9 mouse cellular contexts compared by ENCODE assay signal in genomic region chr5:107250548-107251272, GRCm38 (mm10). TPM values are rescaled to one million over a fixed set of nuclear protein-coding genes. Genes with fewer than 3 reads are reported as not detected.
A peak's percentile ranks its signal among the peaks of the same experiment; 100 is the strongest.
DNase-seq lines count a peak whose midpoint lies in the region; ATAC-seq and TF ChIP-seq lines count a peak whose summit lies in the region.
"Had no signal": no experiment of that assay in that cellular context is flagged by ENCODE, and none has a peak within 500 bp of the region (broad histone marks: within the 10 kb centered on the region; RNA-seq: fewer than 3 reads in every experiment).

No protein-coding gene starts in this region.

- H3K79me2 ChIP-seq in MEL (ENCODE audit: control insufficient read depth, insufficient read depth, low read length, poor library complexity), result peaks cover 13% of the 10 kb centered on the region

- TF ChIP-seq EP300 in MEL (IDR thresholded peaks at IDR 0.05; ENCODE audit: low read depth in 1 of 2, low read length in 2 of 2), result no peak

- 0 out of 2 replicates have a peak, but pooled peaks cover 2% of the 10 kb centered on the region for H3K36me3 ChIP-seq in kidney, postnatal 0 days (ENCODE audit: insufficient read depth, low read length)
- H3K36me3 ChIP-seq in MEL (ENCODE audit: control insufficient read depth in 1 of 2, insufficient read depth in 2 of 2, low read length in 2 of 2), result peaks cover 0 to 13% of the 10 kb centered on the region in 2 experiments; a peak in 3 of 4 replicates
- H3K36me3 ChIP-seq in intestine, embryonic 15.5 days, result no peaks in the 10 kb centered on the region

- peak; percentile 3; the same call in 1 of the 2 replicates for TF ChIP-seq CTCF in kidney, postnatal 0 days (IDR thresholded peaks at IDR 0.05; ENCODE audit: low read depth)
- TF ChIP-seq CTCF in MEL (IDR thresholded peaks at IDR 0.05 in 2 of 3, conservative IDR thresholded peaks at IDR 0.05 in 1 of 3; ENCODE audit: control insufficient read depth in 1 of 3, insufficient read depth in 1 of 3, low read depth in 2 of 3, low read length in 3 of 3, poor library complexity in 1 of 3, severe bottlenecking in 1 of 3), result peak in 1 of 3 experiments; percentile 48; a peak in 3 of 6 replicates

- no peak overlapping the region for H3K27ac ChIP-seq in kidney, postnatal 0 days
- peak overlapping the region; percentile 78 for H3K27ac ChIP-seq in MEL (ENCODE audit: control insufficient read depth, low read depth, low read length)
- no peak overlapping the region for H3K27ac ChIP-seq in intestine, embryonic 15.5 days

- no peaks in the 10 kb centered on the region for H3K27me3 ChIP-seq in kidney, postnatal 0 days (ENCODE audit: insufficient read depth, low read length)
- H3K27me3 ChIP-seq in MEL (ENCODE audit: control insufficient read depth in 1 of 2, insufficient read depth in 2 of 2, low read length in 2 of 2), result no peaks in the 10 kb centered on the region
- H3K27me3 ChIP-seq in intestine, embryonic 15.5 days (replicated peaks), result no peaks in the 10 kb centered on the region

- H3K9ac ChIP-seq in kidney, postnatal 0 days (ENCODE audit: low read depth, low read length), result no peak overlapping the region
- peak overlapping the region; percentile 70 for H3K9ac ChIP-seq in MEL (ENCODE audit: control insufficient read depth, low read depth, low read length, poor library complexity, severe bottlenecking)
- no peak overlapping the region for H3K9ac ChIP-seq in intestine, embryonic 15.5 days

- H3K4me1 ChIP-seq in kidney, postnatal 0 days (replicated peaks; ENCODE audit: insufficient read depth, low read length), result peaks cover 9% of the 10 kb centered on the region
- peaks cover 3 to 21% of the 10 kb centered on the region in 2 experiments for H3K4me1 ChIP-seq in MEL (ENCODE audit: control insufficient read depth in 1 of 2, insufficient read depth in 2 of 2, low read length in 2 of 2)
- peaks cover 26% of the 10 kb centered on the region for H3K4me1 ChIP-seq in intestine, embryonic 15.5 days (replicated peaks)

- no peak overlapping the region for H3K4me2 ChIP-seq in kidney, postnatal 0 days (ENCODE audit: low read length)
- no peak overlapping the region for H3K4me2 ChIP-seq in intestine, embryonic 15.5 days (replicated peaks)

- no peak overlapping the region for H3K4me3 ChIP-seq in kidney, postnatal 0 days (replicated peaks; ENCODE audit: low read depth, low read length)
- H3K4me3 ChIP-seq in MEL (ENCODE audit: control insufficient read depth in 1 of 2, insufficient read depth in 1 of 2, low read depth in 2 of 2, low read length in 2 of 2), result peak overlapping the region; percentile 65 to 73
- no peak overlapping the region for H3K4me3 ChIP-seq in intestine, embryonic 15.5 days (replicated peaks)

- no peak; the same call in 1 of the 2 replicates for TF ChIP-seq RAD21 in MEL (IDR thresholded peaks at IDR 0.05; ENCODE audit: low read depth, low read length)

- no peak for ATAC-seq in kidney, postnatal 0 days (replicated peaks; ENCODE audit: low FRiP score, low read depth)
- ATAC-seq in intestine, embryonic 15.5 days, result peak; percentile 33; the same call in 1 of the 2 replicates
- no peak for ATAC-seq in granulocyte monocyte progenitor cell, adult 5-6 weeks (replicated peaks; ENCODE audit: poor library complexity, severe bottlenecking)

- no peaks in the 10 kb centered on the region; the same call in 1 of the 2 replicates for H3K9me3 ChIP-seq in kidney, postnatal 0 days (replicated peaks; ENCODE audit: low read length)
- H3K9me3 ChIP-seq in MEL (replicated peaks; ENCODE audit: insufficient read depth, low read length), result no peaks in the 10 kb centered on the region
- H3K9me3 ChIP-seq in intestine, embryonic 15.5 days, result no peaks in the 10 kb centered on the region

- no peak; a peak in 1 of 4 replicates for TF ChIP-seq POLR2A in MEL (IDR thresholded peaks at IDR 0.05; ENCODE audit: control insufficient read depth in 1 of 2, insufficient read depth in 1 of 2, low read depth in 1 of 2, low read length in 2 of 2, poor library complexity in 1 of 2)

- peak; percentile 63 for DNase-seq in adrenal gland, postnatal 14 days
- no peak for DNase-seq in adrenal gland, adult 18-20 months (ENCODE audit: low spot score in 2 of 2)
- DNase-seq in kidney, postnatal 0 days (ENCODE audit: low spot score), result no peak
- no peak for DNase-seq in kidney, adult 9 months
- DNase-seq in MEL (ENCODE audit: low read depth, low spot score), result peak; percentile 83
- DNase-seq in gastrocnemius, adult 18-20 months (ENCODE audit: low spot score), result no peak
- DNase-seq: layer of hippocampus, adult 9-11 months had no signal

- WGBS in kidney, postnatal 0 days, result 34% methylated on average over 19 of the region's 19 CpGs
- 37% methylated on average over 19 of the region's 19 CpGs for WGBS in intestine, embryonic 15.5 days

TF ChIP-seq in MEL, 35 proteins besides CTCF, POLR2A, EP300 and RAD21:
- TF ChIP-seq HCFC1 (IDR thresholded peaks at IDR 0.05; ENCODE audit: low read depth, low read length) (peak; percentile 41; the same call in 1 of the 2 replicates), POLR2AphosphoS5 (IDR thresholded peaks at IDR 0.05; ENCODE audit: borderline replicate concordance, low read depth, low read length) (no peak), MAX (IDR thresholded peaks at IDR 0.05; ENCODE audit: low read length) (peak; percentile 72), MYC (IDR thresholded peaks at IDR 0.05; ENCODE audit: low read depth, low read length) (0 out of 2 replicates have a peak, but pooled peaks have one; percentile 15), TBP (IDR thresholded peaks at IDR 0.05; ENCODE audit: low read depth, low read length) (no peak), RCOR1 (IDR thresholded peaks at IDR 0.05; ENCODE audit: low read depth, low read length) (no peak), JUND (IDR thresholded peaks at IDR 0.05; ENCODE audit: low read depth, low read length) (no peak), ETS1 (IDR thresholded peaks at IDR 0.05; ENCODE audit: low read depth, low read length) (no peak), ZKSCAN1 (IDR thresholded peaks at IDR 0.05; ENCODE audit: low read depth, low read length) (no peak), MYB (IDR thresholded peaks at IDR 0.05; ENCODE audit: low read depth, low read length) (no peak), NRF1 (IDR thresholded peaks at IDR 0.05; ENCODE audit: insufficient read depth, low read depth, low read length, poor library complexity, severe bottlenecking) (no peak), POLR2AphosphoS2 (IDR thresholded peaks at IDR 0.05; ENCODE audit: low read length) (no peak), NELFE (IDR thresholded peaks at IDR 0.05; ENCODE audit: low read depth, low read length) (no peak), UBTF (IDR thresholded peaks at IDR 0.05; ENCODE audit: borderline replicate concordance, insufficient read depth, low read depth, low read length) (no peak), MXI1 (IDR thresholded peaks at IDR 0.05; ENCODE audit: low read depth, low read length) (peak; percentile 82), GATA1 (IDR thresholded peaks at IDR 0.05; ENCODE audit: low read depth, low read length) (no peak), TAL1 (IDR thresholded peaks at IDR 0.05; ENCODE audit: low read length) (no peak), E2F4 (IDR thresholded peaks at IDR 0.05; ENCODE audit: borderline replicate concordance, low read depth, low read length) (no peak), TCF12 (IDR thresholded peaks at IDR 0.05; ENCODE audit: low read depth, low read length) (no peak), ZC3H11A (IDR thresholded peaks at IDR 0.05; ENCODE audit: low read depth, low read length) (no peak), ELF1 (IDR thresholded peaks at IDR 0.05; ENCODE audit: low read depth, low read length) (no peak), ZMIZ1 (IDR thresholded peaks at IDR 0.05; ENCODE audit: low read depth, low read length) (no peak), USF2 (IDR thresholded peaks at IDR 0.05; ENCODE audit: borderline replicate concordance in 1 of 2, insufficient read depth in 1 of 2, low read depth in 1 of 2, low read length in 2 of 2) (no peak), MAFK (IDR thresholded peaks at IDR 0.05; ENCODE audit: borderline replicate concordance, low read depth, low read length) (no peak), ZNF384 (IDR thresholded peaks at IDR 0.05; ENCODE audit: low read depth, low read length) (no peak), BHLHE40 (IDR thresholded peaks at IDR 0.05; ENCODE audit: borderline replicate concordance, low read depth, low read length) (no peak), SIN3A (IDR thresholded peaks at IDR 0.05; ENCODE audit: low read length) (peak; percentile 56), MAZ (IDR thresholded peaks at IDR 0.05; ENCODE audit: low read depth, low read length) (0 out of 2 replicates have a peak, but pooled peaks have one; percentile 3), MEF2A (IDR thresholded peaks at IDR 0.05; ENCODE audit: extremely low read depth, insufficient replicate concordance, low read depth, low read length, poor library complexity, severe bottlenecking) (no peak), GABPA (IDR thresholded peaks at IDR 0.05; ENCODE audit: low read depth, low read length) (no peak), KAT2A (conservative IDR thresholded peaks at IDR 0.05; ENCODE audit: low read depth, low read length) (no peak), CHD1 (IDR thresholded peaks at IDR 0.05; ENCODE audit: low read depth, low read length) (no peak), USF1 (IDR thresholded peaks at IDR 0.05; ENCODE audit: low read depth, low read length) (no peak), SMC3 (IDR thresholded peaks at IDR 0.05; ENCODE audit: low read depth, low read length) (peak; percentile 40), CHD2 (IDR thresholded peaks at IDR 0.05; ENCODE audit: low read length) (no peak)
TF ChIP-seq in MEL: peak in this region for 7.

RNA-seq across cellular contexts. Expression of gene Tgfbr3, which starts 38.7 kb away (rescaled TPM):
- total RNA-seq in adrenal gland, postnatal 14 days (2021), result 144 and 161 TPM in 2 replicates
- 100 to 1,000 TPM in 1 of 2 experiments, 10 to 100 TPM in 1; 91.0 to 172 TPM for total RNA-seq in adrenal gland, adult 18-20 months (2021)
- polyA plus RNA-seq in kidney, postnatal 0 days (2015; fragmentation: Nextera tagmentation; extraction: Ambion mirVana), result 10.5 and 10.8 TPM in 2 replicates
- 5.9 and 6.7 TPM in 2 replicates for total RNA-seq in MEL (2012; rRNA removed)
- polyA plus RNA-seq in MEL (2012; ENCODE audit: insufficient read depth in 1 of 2, insufficient read length in 2 of 2, low read depth in 1 of 2, low replicate concordance in 2 of 2, missing spikeins in 1 of 2), result 1 to 10 TPM in 1 of 2 experiments, not detected in 1; 3.0 TPM
- 14.4 and 16.3 TPM in 2 replicates for polyA plus RNA-seq in intestine, embryonic 15.5 days (2015; fragmentation: Nextera tagmentation; extraction: Ambion mirVana)
- 0.30 and 2.4 TPM in 2 replicates for total RNA-seq in granulocyte monocyte progenitor cell, adult 5-6 weeks (2014; fragmentation: Nextera tagmentation)
- total RNA-seq in granulocyte monocyte progenitor cell, adult 5-6 weeks (2017), result 1.6 and 2.4 TPM in 2 replicates
- 10 to 100 TPM; 14.5 to 15.8 TPM for total RNA-seq in gastrocnemius, adult 18-20 months (2021)

Comparison
In these comparisons a context has a peak if more than half of its experiments do, and no peak if none do; other contexts are left out.
1. DNase-seq: peak in adrenal gland, postnatal 14 days (single experiment) and MEL (single experiment); none in adrenal gland, adult 18-20 months (0 of 2), kidney, postnatal 0 days (single experiment), kidney, adult 9 months (single experiment) and gastrocnemius, adult 18-20 months (single experiment).
2. H3K4me3 ChIP-seq: peak in MEL (2 of 2); none in kidney, postnatal 0 days (single experiment) and intestine, embryonic 15.5 days (single experiment).